Mouse (Mus musculus) heart, embryonic 16.5 days (tissue): ENCODE data around the gene Ctla2a. TPM values are rescaled to one million over a fixed set of nuclear protein-coding genes. Genes with fewer than 3 reads are reported as not detected.

Source experiments
- ATAC-seq: fragments of 200-750 bp; cut with Nextera tagmentation; replicated peaks from 2 replicates; pipeline ENCODE4 v1.8.0; 2017; ENCODE audit warnings: moderate number of reproducible peaks; ENCODE audit not compliant: insufficient read depth, low FRiP score; ENCODE audit errors: extremely low read depth
- H3K27ac ChIP-seq: fragments of 300-500 bp; sonication (generic); 2 replicates; pipeline ENCODE4 v1.5.1; 2014; ENCODE audit warnings: mild to moderate bottlenecking, low read length, control low read depth, moderate library complexity
- H3K27me3 ChIP-seq: fragments of 300-500 bp; sonication (generic); 2 replicates; pipeline ENCODE4 v1.6.1; 2014; ENCODE audit warnings: low read length, mixed read lengths; ENCODE audit not compliant: control insufficient read depth, insufficient read depth
- H3K36me3 ChIP-seq: fragments of 300-500 bp; sonication (generic); 2 replicates; pipeline ENCODE4 v1.6.1; 2014; ENCODE audit not compliant: control insufficient read depth, insufficient read depth
- H3K4me1 ChIP-seq: fragments of 300-500 bp; sonication (generic); 2 replicates; pipeline ENCODE4 v1.6.1; 2014; ENCODE audit warnings: low read length, mixed read lengths; ENCODE audit not compliant: control insufficient read depth, insufficient read depth
- H3K4me2 ChIP-seq: fragments of 300-500 bp; sonication (generic); 2 replicates; pipeline ENCODE4 v1.6.1; 2014; ENCODE audit warnings: low read depth, mild to moderate bottlenecking, control low read depth, low read length
- H3K4me3 ChIP-seq: fragments of 300-500 bp; sonication (generic); 2 replicates; pipeline ENCODE4 v1.5.1; 2014; ENCODE audit warnings: mild to moderate bottlenecking, control low read depth, low read length
- H3K9ac ChIP-seq: fragments of 300-500 bp; sonication (generic); 2 replicates; pipeline ENCODE4 v1.6.1; 2014; ENCODE audit warnings: low read length, control low read depth
- H3K9me3 ChIP-seq: fragments of 300-500 bp; sonication (generic); replicated peaks from 2 replicates; pipeline ENCODE4 v1.6.1; 2016; ENCODE audit warnings: low read length; ENCODE audit not compliant: control insufficient read depth
- WGBS: fragments of 180-500 bp; shearing (Covaris S2); extraction: QIAGEN DNeasy Blood & Tissue Kit; methylation state at CpG from one replicate; pipeline ENCODE4 v1.1.7; 2014; 5-methylcytosine and 5-hydroxymethylcytosine counted together
- polyA plus RNA-seq: library from polyadenylated mRNA; unstranded; fragments of >200 nt; fragmentation: Nextera tagmentation; extraction: Ambion mirVana; gene quantifications from 2 replicates; pipeline ENCODE4 v1.2.1, GENCODE M21; 2015

Ctla2a gene
- polyA plus RNA-seq, 1 experiment from 2014 or later = 88.3 TPM

DNA sequence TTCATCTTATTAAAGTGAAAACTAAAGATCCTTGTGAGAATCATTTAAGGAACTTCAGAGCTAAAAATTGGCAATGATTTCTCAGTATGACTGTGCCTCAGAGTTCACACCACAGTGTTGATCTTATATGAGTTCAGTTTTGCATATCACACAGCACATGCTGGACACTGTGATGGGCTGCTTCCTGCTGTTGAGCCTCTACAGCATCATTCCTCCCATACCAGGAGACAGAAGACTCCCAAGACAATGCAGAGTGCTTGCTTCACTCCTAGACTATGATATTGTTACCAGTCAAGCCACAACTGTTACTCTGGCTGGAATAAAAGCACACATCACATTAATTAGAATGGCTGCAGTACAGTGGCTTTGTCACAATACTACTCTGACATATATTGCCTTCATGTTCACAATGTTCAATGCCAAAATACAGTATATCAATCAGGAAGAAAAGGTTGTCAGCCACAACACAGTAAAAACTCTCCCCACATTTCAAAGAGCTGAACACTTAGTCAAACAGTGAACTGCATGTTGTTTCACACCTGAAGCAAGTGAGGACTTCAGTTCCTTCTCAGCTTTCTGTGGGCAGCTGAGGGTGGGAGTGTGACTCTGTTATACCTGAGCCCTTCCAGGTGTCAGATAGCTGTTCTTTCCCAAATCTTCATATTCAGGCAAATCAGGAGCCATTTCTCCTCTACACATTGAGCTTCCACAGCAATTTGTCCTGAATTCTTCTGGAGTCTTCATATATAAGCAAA, 40.8 kb downstream of the Ctla2a start:
- Histone ChIP-seq H3K27me3 (no peaks in the 10 kb centered on the region), H3K36me3 (no peaks in the 10 kb centered on the region), H3K4me1 (no peaks in the 10 kb centered on the region)

DNA sequence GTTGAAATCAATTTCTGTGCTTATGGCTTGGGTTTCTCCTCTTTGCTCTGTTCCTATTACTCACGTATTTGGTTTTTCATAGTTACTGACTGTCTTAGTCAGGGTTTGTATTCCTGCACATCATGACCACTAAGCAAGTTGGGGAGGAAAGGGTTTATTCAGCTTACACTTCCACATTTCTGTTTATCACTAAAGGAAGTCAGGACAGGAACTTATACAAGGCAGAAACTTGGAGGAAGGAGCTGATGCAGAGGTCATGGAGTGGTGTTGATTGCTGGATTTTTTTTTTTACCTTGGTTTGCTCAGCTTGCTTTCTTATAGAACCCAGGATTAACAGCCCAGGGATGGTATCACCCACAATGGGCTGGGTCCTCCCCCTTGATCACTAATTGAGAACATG, 44.1 kb downstream of the Ctla2a start:
- ATAC-seq = no peak
- Histone ChIP-seq H3K27me3 (no peaks in the 10 kb centered on the region), H3K36me3 (no peaks in the 10 kb centered on the region), H3K27ac (no peak overlapping the region), H3K9ac (no peak overlapping the region), H3K9me3 (no peaks in the 10 kb centered on the region), H3K4me3 (no peak overlapping the region), H3K4me1 (no peaks in the 10 kb centered on the region), H3K4me2 (no peak overlapping the region)
- 86% methylated on average over 1 of the region's 1 CpGs for WGBS

More for the DNA sequence above, 40.8 kb downstream of the Ctla2a start:
- no peak overlapping the region for H3K9ac ChIP-seq
- ATAC-seq = no peak
- no peak overlapping the region for H3K4me2 ChIP-seq
- no peaks in the 10 kb centered on the region for H3K9me3 ChIP-seq
- no peak overlapping the region for H3K4me3 ChIP-seq
- H3K27ac ChIP-seq = no peak overlapping the region

Other genes with a start within 250 kb of the Ctla2a start
- gene BC051665, start 150.3 kb downstream of the Ctla2a start, polyA plus RNA-seq = not detected in 2 replicates
- not detected in 2 replicates for gene Ctsll3, start 133.8 kb downstream of the Ctla2a start, polyA plus RNA-seq
- 0.87 TPM in 1 of 2 replicates, not detected in the other for gene 4930486L24Rik, start 72.2 kb downstream of the Ctla2a start, polyA plus RNA-seq
- 1.0 TPM in 1 of 2 replicates, not detected in the other for gene Gm49392, start 39.7 kb downstream of the Ctla2a start, polyA plus RNA-seq
- 5.3 and 6.1 TPM in 2 replicates for gene Ctla2b, start 39.2 kb downstream of the Ctla2a start, polyA plus RNA-seq
- gene Tpbpb, start 31.7 kb downstream of the Ctla2a start, polyA plus RNA-seq = not detected in 2 replicates
- gene Gm49393, start 1.0 kb downstream of the Ctla2a start, polyA plus RNA-seq = not detected in 2 replicates
- 2.7 and 3.3 TPM in 2 replicates for gene Gm49391, start 54 bp downstream of the Ctla2a start, polyA plus RNA-seq
- gene Tpbpa, start 5.4 kb upstream of the Ctla2a start, polyA plus RNA-seq = not detected in 2 replicates
- not detected in 2 replicates for gene Ctsj, start 69.3 kb upstream of the Ctla2a start, polyA plus RNA-seq
- not detected in 2 replicates for gene Ctsq, start 104.0 kb upstream of the Ctla2a start, polyA plus RNA-seq
- gene Ctsr, start 227.6 kb upstream of the Ctla2a start, polyA plus RNA-seq = not detected in 2 replicates